Mouse (Mus musculus) liver, adult 2 months (tissue): ENCODE results near the gene Syne2.

ENCODE experiments used
- CTCF ChIP-seq: fragments of 200-500 bp; IDR thresholded peaks from 2 replicates; pipeline ENCODE4 v1.5.1; 2011; ENCODE audit warnings: low read depth, low read length, control low read depth
- POLR2A ChIP-seq: fragments of 200-500 bp; IDR thresholded peaks from 2 replicates; pipeline ENCODE4 v1.6.1; 2011; ENCODE audit warnings: low read length, control low read depth; ENCODE audit not compliant: insufficient read depth; ENCODE audit errors: extremely low read depth

DNA sequence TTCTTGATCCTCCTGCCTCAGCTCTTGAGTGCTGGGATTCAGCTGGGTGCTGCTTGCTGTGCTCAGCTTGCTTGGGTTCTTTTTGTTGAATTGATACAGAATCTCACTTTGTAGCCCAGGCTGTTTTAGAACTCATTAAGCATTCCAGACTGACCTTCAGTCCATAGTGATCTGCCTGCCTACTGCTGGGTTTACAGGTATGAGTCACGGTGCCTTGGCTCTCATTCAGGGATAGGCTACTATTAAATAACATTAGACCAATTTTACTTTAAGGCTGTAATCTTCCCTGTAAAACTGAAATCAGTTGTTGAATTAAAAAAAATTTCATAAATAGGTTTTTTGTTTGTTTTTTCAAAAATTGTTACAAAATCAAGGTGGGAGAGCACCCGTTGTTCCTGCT is 4.2 kb upstream of the Syne2 start:
- TF ChIP-seq POLR2A (no peak), CTCF (no peak)
